Mouse (Mus musculus): Measurements from ENCODE around the gene Mlph.

Mlph gene

DNA sequence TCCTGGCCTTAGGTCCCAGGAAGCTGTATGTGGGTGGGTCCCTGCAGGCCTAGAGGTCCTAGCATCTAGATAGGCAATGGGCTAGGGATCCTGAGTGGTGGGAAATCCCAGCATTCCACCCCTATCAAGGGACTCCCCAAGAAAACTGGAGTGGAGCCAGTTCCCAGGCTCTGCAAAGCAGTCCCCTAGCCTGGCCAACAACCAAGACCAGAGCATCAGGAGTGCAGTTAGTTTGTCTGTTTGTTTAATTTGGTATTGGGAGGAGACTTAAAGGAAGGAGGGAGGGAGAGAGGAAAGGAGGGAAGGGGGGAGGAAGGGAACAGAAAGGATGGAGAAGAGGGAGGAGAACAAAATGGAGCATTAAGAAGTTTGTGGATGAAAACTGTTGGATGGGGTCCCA is 5.7 kb upstream of the Mlph start:
- DNase-seq (ENCODE audit: low spot score): no peak

DNA sequence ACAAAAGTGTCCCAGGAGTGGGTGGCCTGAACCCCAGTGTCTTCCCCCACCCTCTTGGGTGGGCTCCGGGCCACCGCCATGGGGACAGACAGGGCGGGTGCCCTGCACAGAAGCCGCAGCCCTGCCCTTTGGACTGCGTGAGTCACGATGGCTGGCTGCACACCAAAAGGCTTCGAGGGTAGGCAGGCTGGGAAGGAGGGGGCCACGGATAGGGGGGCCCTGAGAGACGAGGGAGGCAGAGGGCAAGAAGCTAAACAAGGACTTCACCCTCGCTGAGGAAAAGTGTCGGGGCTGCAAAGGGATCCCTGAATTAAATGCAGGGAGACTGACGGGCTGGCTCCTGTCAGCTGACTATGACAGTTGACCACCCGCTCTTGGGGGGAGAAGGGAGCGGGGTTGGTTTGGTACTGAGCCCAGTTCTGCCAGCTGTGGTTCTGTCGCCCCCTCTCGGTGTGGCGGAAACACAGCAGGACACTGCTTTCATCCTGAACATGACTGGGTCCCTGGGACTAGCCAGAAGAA is 5.2 kb upstream of the Mlph start:
- DNase-seq (ENCODE audit: low spot score): peak; percentile 50

DNA sequence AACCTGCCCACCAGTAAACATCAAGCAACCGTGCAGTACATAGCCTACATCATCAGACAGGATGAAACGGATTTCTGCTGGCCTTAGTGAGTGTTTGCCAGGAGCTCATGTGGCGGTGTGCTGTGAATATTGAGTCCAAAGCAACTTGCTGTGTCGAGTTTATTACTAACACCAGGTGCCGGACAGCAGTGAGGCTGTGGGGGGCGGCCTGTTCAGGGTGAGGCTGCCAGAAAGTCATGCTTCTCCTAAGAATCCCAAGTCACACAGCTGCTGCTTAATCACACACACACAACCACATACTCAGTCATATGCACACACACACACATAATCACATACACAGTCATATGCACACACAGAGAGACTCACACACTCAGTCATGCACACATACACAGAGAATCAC is 1.7 kb upstream of the Mlph start:
- DNase-seq (ENCODE audit: low spot score): no peak

DNA sequence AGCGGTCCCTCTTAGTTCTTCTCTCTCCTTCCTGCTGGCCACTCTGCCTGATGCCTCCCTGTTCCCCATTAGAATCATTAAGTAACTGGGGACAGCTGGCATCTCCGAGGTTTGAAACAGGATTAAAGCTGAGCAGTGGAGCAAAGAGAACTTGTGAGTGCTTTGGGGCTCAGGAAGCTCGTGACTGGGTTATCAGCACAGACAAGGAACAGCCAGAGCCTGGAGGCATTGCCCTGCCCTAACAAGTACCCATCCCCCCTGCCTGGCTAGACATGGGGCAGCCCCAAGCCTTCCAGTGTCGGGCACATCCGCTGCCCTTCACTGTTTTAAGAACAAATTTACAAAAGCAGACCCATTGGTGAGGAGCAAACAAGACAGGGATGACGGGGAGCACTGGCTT is 2.6 kb downstream of the Mlph start:
- DNase-seq (ENCODE audit: low spot score): no peak

DNA sequence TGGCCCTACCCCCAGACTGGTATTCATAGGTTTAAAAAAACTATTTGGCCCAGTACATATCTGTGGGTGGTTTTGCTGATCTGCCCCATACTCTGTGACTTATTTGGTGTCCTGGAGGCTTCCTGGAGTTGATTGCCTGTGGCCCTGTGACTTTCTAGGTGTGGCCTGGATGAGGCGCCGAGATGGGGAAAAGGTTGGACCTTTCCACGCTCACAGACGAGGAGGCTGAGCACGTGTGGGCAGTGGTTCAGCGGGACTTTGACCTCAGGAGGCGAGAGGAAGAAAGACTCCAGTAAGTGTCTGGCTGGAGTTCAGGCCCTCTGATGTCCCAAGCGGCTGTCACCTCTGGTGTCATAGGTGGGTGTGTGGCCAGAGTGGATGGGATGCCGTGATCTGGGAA is 6.8 kb downstream of the Mlph start:
- DNase-seq (ENCODE audit: low spot score): no peak

DNA sequence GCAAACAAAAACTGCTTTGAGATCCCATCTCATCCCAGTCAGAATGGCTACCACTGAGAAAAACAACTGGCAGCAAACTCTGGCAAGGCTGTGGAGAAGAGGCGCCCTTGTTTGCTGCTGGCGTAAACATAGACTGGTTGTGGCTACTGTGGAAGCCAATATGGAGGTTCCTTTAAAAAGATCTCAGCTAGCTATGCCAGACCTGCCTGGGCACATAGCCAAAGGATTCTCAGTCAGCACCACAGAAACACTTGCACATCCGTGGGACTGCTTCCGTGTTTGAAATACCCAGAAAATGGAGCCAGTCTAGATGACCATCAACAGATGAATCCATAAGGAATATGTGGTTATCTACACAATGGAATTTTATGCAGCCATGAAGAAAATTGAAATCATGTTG is 11.1 kb downstream of the Mlph start:
- DNase-seq (ENCODE audit: low spot score): no peak

DNA sequence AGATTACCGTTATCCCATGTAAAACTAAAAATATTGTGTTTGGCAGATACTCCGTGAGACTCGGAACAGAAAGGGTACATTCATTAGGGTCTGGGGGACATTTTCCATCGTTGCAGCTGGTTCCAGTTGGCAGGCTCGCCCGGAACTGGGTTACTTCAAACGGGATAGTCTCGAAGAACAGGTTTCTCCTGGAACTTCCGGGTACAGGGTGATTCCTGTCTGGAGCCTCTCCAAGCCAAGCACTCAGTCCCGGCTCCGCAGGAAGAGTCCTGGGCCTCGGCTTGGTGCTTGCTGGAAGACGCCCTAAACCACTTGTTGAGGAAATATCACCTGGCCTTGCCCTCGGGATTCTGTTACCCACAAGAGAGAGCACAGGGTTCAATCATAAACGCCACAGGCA is 12.4 kb downstream of the Mlph start:
- DNase-seq (ENCODE audit: low spot score): peak; percentile 79

DNA sequence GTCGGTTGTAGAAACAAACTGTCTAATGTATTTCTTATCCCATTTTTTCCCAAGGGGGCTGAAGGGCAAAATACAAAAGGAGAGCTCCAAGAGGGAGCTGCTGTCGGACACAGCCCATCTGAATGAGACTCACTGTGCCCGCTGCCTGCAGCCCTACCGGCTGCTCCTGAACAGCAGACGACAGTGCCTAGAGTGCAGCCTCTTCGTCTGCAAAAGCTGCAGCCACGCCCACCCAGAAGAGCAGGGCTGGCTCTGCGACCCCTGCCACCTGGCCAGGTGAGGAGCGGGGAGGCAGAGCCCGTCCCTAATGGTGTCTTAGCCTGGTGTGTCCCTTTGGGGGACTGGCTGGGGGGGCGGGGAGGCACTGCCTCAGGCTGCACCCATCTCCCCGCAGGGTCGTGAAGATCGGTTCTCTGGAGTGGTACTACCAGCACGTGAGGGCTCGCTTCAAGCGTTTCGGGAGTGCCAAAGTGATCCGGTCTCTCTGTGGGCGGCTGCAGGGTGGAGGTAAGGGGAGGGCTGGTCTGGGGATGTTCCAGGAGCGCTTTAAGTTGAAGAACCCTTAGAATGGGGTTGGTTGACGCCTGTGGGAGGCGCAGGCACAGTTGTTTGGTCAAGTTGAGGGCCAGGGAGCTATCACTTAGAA is 13.2 kb downstream of the Mlph start:
- DNase-seq (ENCODE audit: low spot score): no peak

DNA sequence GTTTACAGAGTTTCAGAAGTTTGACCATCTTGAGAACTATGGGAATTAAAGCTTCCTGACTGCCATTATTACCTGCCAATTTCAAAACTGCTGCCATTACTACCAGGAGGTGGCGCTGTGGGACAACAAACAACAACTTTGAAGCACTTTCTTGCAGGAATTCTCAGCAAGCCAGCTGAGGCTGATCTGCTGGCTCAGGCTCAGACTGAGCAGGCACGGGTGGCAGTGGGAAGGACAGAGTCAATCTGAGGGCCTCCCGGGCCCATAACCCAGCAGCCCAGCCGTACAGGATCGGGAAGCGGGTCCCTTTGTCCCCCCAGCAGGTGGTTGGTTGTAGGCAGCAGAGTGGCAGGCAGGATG is 13.7 kb downstream of the Mlph start:
- DNase-seq (ENCODE audit: low spot score): peak; percentile 87

DNA sequence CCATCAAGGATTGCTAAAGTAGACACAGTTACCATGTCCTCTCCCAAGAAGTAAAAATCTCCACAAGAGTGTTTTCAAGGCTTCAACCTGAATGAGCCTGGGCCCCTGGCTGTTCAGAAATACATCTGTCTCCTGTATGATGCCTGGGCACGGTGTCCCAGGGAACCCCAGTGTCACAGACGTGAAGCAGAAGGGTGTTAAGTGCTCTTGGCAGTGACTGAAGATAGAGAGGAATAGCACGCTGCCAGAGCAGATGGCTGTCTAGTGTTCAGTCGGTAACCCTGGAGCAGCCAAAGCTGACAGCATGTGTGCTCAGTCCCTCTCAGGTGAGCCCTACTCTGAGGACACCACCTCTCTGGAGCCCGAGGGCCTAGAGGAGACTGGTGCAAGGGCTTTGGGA is 18.1 kb downstream of the Mlph start:
- no peak for DNase-seq (ENCODE audit: low spot score)

DNA sequence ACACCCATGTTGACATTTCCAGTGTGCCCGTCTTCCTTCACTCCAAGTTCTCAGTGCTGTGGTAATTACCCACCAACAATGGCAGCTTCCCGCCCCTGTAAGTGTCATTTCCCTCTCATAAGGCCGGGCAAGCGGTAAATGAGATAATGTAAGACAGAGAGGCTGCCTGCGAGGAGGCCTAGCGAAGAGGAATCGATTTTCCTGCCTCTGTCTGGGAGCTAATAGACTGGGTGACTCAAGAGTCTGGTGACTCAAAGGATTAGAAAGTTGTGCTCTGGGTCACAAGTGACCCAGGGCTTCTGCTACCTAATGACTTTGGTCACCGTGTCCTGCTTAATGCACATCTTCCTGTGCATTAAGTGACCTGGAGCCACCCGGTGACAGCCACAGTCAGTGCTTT is 22.1 kb downstream of the Mlph start:
- DNase-seq (ENCODE audit: low spot score): no peak

DNA sequence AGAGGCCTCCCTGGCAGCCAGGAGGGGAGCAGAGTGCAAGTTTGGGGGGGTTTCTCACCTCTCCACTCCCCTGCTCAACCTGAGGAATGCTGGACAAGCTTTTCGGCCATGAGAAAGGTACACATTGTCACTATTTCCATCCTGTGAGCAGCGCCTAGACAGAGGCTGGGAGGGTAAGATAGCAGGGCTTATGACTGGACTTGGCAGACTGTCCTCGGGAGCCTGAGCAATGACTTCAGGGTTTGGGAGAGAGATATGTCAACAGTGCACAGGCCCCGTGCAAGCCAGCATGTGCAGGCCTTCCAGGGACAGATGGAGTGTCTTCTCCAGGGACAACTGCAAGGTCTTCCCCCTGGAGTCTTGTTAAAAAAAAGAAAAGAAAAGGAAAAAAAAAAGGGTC is 25.1 kb downstream of the Mlph start:
- no peak for DNase-seq (ENCODE audit: low spot score)

DNA sequence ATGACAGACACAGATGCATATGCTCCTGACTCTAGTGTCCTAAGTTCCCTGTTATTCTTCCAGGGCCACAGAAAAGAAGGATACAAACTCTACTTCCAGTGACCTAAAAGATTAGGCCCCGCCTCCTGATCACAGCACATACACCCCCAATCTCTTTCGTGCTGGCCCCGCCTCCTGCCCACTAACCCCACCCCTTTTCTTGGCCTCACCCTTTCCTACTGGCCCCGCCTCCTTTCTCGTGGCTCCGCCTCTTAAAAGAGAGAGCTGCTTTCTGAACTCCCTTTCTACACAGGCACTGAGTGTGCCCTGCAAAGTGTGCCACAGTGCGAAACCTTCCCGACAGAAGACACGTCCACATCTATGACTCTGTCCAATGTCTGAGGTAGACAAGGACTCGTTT is 30.3 kb downstream of the Mlph start:
- DNase-seq (ENCODE audit: low spot score): no peak

DNA sequence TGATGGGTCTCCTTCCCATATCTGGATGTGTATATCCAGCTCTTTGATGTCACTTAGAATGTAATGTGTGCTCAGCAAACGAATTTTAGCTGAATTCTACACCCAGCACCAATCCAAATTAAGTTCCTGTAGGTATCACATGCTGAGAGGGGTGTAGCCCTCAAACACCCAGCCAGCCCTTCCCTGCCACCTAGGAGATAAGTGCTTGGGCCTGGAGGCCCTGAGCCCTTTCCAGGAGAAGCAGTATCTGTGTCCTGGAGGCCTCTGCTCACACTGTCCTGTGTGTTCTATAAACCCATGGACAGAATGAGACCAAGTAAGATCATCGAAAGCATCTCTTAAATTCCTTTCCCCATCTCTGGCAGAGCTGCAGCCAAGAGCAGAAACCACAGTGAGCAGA is 32.4 kb downstream of the Mlph start:
- no peak for DNase-seq (ENCODE audit: low spot score)

DNA sequence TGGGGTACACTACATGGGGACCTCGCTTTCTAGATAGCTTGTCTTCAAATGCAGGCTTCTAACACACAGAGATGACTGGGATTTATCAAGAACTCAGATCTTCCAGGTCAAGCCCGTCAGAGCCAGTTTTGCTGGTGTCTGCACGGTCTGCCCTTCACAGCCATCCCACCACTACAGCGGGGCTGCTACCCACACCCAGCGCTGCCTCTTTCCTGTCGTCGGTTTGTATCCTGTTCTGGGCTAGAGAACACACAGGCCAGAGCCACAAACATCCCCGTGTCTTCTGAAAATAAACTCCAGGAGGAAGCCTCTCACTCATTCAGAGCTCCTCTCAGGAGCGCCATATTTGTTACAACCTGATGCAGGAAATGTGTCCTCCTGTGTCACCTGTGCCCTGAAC is 34.4 kb downstream of the Mlph start:
- no peak for DNase-seq (ENCODE audit: low spot score)

DNA sequence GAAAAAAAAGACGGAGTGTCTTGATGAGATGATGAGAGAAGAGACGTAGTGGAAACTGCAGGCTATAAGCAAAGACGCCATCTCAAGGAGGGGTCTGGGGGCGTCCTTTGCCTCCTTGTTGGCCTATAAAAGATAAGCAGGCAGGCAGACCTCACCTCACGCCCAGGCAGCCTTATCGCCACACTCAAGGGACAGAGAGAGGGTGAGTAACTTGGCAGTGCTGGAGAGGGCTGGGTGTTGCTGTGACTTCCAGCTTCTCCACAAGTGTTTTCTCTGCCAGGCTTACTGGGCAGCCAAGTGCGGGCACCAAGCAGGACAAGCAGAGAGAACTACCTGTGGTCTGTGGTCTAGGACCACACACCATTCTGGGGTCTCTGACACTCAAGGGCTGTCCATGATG is 36.8 kb downstream of the Mlph start:
- peak; percentile 43 for DNase-seq (ENCODE audit: low spot score)

DNA sequence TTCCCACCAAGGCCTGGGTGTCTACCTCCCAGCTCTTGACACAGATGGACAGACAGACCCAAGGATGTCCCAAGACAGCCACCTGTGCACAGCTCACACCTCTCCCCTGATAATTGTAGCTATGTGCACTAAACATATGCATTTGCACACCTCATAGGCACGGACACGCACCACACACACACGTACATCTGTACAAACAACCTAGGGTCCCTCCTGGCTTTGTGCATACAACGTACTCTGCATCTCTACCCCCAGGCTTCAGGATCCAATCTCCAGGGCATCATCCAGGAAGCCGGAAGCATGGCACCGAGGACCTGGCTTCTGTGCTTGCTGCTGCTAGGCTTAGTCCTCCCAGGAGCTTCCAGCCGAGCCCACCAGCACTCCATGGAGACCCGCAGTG is 37.9 kb downstream of the Mlph start, which contains the start of gene Prlh:
Prlh (plus strand) TSS at position 301 of the 400 bp plus-strand sequence.
- no peak for DNase-seq (ENCODE audit: low spot score)

DNA sequence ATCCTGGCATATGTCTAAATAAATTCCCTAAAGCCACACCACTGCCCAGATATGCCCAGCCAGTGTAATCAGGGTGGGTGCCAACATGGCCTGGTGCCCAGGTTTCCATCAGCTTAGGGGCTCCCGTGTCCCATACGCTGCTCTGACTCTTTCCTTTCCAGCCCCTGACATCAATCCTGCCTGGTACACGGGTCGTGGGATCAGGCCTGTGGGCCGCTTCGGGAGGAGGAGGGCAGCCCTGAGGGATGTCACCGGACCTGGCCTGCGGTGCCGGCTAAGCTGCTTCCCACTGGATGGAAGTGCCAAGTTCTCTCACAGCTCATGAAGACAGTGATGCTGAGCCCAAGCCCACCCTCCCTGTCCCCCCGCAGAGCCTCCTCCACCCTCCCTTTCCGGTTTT is 38.8 kb downstream of the Mlph start:
- no peak for DNase-seq (ENCODE audit: low spot score)

DNA sequence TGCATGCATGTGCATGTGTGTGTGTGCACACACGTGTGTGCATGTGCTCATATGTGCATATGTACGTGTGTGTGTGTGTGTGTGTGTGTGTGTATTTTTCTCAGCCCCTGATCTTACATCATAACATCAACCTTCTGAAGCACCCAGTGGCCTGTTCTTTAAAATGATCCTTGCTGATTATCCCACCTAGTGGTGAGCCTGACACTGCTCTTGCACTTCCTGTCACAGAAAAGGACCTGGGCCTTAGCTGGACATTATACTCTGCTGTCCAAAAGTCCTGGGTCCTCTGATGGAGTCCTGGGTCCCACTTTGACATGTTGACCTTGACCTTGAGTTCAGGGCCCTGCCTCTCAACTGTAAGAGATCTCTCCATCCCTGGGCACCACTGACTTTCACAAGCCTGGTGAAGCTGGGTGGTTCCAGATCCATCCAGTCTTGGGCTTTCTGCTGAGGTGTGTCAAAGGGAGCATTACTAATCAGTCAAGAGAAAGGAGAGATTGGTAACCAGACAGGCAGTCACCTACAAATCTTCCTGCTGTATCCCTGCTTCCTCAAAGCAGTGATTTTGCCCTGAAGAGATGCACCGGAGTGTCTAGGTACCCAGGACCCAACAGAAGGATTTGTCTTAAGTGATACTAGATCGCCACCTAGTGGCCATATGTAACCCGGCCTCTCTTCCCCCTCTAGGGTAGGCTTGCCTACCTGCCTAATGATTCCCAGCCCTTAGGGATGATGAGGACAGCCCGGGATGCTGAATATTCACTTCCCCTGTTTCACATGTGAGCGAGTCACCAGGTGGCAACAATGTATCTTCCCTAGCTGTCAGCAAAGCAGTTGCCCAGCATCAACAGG is 41.6 kb downstream of the Mlph start:
- DNase-seq (ENCODE audit: low spot score): peak; percentile 70

DNA sequence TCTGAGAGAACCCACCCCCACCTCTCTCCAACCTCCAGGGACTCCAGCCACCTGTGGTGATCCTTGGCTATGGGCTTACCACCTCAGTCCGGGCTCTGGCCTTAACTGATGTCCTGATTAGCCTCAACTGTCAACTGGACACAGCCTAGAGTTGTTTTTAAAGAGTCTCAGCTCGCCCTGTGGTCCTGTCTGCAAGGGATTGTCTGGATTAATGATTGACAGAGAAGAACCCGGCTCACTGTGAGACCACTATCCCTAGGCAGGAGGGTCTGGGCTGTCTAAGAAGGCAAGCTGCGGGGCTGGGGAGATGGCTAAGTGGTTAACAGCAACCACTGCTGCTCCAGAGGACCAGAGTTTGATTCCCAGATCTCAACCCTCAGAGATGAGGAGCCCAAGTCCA is 47.6 kb downstream of the Mlph start:
- no peak for DNase-seq (ENCODE audit: low spot score)

DNA sequence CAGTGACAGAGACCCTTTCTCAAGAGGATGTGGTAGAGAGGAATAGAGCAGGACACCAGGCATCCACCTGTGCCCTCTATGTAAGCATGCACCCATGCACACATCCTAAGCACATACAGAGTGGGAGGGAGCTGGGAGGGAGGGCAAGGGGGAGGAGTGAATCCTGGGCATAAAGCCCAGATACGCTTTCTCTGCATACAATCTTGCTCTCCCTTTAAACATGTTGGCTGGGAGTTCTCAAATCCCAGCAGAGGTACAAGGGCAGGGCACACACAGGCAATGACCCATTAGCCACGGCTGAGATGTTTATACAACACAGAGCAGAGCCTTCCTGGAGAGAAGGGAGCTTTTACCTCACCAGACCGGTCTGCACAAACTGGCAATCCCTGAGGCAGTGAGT is 48.1 kb downstream of the Mlph start:
- DNase-seq (ENCODE audit: low spot score): peak; percentile 33

DNA sequence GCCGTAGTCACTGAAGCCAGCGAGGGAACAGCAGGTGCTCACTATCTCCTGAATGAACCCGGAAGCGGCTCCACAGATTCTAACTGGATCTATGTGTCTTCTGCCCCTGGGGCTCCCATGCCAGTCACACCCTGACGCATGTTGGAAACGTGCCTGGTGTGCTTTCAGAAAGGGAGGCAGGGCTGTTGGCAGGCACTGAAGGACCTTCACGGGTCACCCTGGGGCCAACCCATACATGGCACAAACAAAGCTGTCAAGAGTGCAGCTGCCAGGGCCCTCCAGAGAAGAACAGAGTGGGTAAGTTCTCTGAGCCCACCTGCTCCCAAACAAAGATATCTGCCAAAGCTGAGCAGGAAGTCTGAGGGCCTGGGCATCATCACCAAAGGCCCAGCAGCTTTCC is 52.7 kb downstream of the Mlph start:
- peak; percentile 80 for DNase-seq (ENCODE audit: low spot score)

DNA sequence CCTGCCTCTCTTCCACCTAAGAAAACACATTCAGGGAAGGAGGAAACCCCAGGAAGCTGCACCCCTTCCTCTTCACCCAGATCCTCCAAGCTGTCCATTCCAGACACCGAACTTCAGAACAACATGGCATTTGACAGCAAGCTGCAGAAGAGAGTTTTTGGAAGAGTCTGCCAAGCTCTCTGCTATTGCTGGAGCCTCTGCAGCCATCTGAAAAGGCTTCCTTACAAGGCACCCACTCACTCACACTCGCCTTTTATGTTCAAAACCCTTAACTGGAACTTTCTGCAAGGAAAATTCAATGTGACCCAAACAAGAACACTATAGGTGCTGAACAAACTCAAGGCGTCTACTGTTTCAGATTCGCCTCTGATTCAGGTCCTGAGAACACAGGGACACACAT is 53.8 kb downstream of the Mlph start:
- no peak for DNase-seq (ENCODE audit: low spot score)

DNA sequence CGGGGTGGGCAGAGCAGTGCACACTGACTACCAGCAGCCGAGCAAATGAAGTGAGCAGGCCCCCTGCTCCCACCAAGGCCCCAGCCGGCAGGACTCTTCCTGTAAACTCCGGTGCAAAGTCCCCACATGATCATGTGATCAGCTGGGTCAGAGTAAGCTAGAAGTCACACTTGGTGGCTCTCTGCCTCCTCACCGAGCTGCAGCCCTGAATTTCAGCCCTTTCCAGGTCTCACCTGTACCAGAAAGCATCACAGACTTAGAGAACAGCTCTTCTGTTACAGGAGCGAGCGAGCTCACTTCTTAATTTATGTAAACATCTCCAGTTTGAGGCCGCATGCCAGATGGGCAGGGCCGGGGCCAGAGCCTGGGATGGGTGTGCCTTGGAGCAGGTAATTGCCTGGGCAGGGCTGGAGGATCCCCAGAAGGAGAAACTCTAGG is 54.5 kb downstream of the Mlph start, which contains the start of gene Rab17:
Rab17 (minus strand) TSS at position 315 of the 438 bp plus-strand sequence.
- DNase-seq (ENCODE audit: low spot score): peak; percentile 85
